Mouse (Mus musculus) stomach, embryonic 15.5 days (tissue): ENCODE measurements at regions not wholly inside any gene's neighbourhood (a gene's known extent, or its start where the extent isn't known, plus 50 kb on each side); places are given as distances from the start of the nearest gene placed in this dataset.

ENCODE experiments used
- ATAC-seq: fragments of 200-750 bp; cut with Nextera tagmentation; 2 replicates; pipeline ENCODE4 v1.8.0; 2017; ENCODE audit warnings: low read depth, moderate number of reproducible peaks, moderate TSS enrichment; ENCODE audit not compliant: insufficient read depth, low FRiP score
- H3K27ac ChIP-seq: fragments of 300-500 bp; sonication (generic); 2 replicates; pipeline ENCODE4 v1.5.1; 2015; ENCODE audit warnings: mild to moderate bottlenecking, inconsistent platforms
- H3K27me3 ChIP-seq: fragments of 300-500 bp; sonication (generic); replicated peaks from 2 replicates; pipeline ENCODE4 v1.6.1; 2015; ENCODE audit warnings: inconsistent platforms
- H3K36me3 ChIP-seq: fragments of 300-500 bp; sonication (generic); 2 replicates; pipeline ENCODE4 v1.6.1; 2015; ENCODE audit warnings: inconsistent platforms
- H3K4me1 ChIP-seq: fragments of 300-500 bp; sonication (generic); 2 replicates; pipeline ENCODE4 v1.6.1; 2015; ENCODE audit warnings: inconsistent platforms
- H3K4me2 ChIP-seq: fragments of 300-500 bp; sonication (generic); 2 replicates; pipeline ENCODE4 v1.6.1; 2015; ENCODE audit warnings: mild to moderate bottlenecking, inconsistent platforms
- H3K4me3 ChIP-seq: fragments of 300-500 bp; sonication (generic); replicated peaks from 2 replicates; pipeline ENCODE4 v1.5.1; 2015; ENCODE audit warnings: inconsistent platforms
- H3K9ac ChIP-seq: fragments of 300-500 bp; sonication (generic); 2 replicates; pipeline ENCODE4 v1.6.1; 2015; ENCODE audit warnings: inconsistent platforms
- H3K9me3 ChIP-seq: fragments of 300-500 bp; sonication (generic); 2 replicates; pipeline ENCODE4 v1.6.1; 2016; ENCODE audit warnings: inconsistent platforms
- WGBS: fragments of 180-500 bp; shearing (Covaris S2); methylation state at CpG from one replicate; pipeline ENCODE4 v1.1.7; 2015; 5-methylcytosine and 5-hydroxymethylcytosine counted together

DNA sequence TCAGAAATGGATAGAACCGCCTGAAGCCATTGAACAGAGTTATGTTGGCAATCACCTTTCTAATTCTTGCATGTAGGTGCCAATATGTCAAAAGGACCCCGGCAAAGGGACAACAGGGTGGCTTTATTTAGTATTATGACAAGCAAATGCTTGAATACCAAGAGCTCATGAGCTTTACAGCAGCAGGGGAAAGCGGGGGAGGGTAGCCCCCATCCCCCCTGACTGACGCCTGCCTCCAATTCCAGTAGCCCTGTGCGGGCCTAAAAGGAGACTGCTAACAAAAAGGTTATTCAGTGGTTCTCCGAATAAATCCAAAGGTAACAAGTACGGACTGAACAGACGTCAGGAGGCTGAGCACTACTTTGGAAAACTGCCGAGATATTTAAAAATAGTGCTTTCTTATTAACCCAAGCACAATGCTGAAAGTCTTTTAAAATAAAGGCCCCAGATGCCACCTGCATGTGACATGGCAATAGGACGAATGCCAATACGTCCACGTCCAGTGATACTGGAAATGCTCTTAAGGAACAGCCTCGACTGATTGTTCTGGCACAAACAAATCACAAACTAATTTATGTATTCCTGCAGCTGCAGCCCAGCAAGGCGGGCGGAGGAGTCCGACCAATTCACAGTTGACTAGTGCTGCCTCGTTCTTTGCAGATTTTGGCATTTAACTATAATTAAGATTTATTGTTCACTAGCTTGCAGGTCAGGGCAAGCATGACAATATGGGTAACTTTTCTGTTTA, 771.7 kb upstream of the Car8 start:
- Histone ChIP-seq H3K9me3 (no peaks in the 10 kb centered on the region), H3K4me3 (no peak overlapping the region), H3K4me1 (peaks cover 10% of the 10 kb centered on the region), H3K4me2 (no peak overlapping the region), H3K27ac (no peak overlapping the region), H3K9ac (no peak overlapping the region), H3K36me3 (no peaks in the 10 kb centered on the region), H3K27me3 (no peaks in the 10 kb centered on the region)
- WGBS = 49% methylated on average over 17 of the region's 17 CpGs
- no peak for ATAC-seq

DNA sequence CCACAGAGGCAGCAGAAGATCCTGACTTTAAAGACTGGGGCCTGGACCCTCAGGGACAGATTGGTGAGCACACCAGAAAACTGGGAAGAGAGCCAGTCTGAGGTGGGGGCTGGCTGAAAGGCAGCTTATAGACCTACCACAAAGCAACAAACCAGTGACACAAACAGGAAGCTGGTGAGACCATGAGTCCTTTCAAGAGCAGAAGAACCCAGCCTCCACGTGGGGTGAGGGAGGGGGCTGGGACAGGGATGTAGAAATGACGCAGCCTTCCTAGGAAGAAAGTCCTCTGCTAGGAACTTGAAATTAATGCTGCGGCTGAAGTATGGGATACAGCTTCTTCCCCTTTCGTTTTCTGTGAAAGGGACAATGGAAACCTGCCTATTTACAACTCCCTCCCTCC, 770.8 kb upstream of the Car8 start:
- WGBS = 47% methylated on average over 4 of the region's 4 CpGs
- Histone ChIP-seq H3K4me2 (no peak overlapping the region), H3K36me3 (no peaks in the 10 kb centered on the region), H3K27me3 (no peaks in the 10 kb centered on the region), H3K27ac (no peak overlapping the region), H3K9ac (no peak overlapping the region), H3K4me3 (no peak overlapping the region), H3K4me1 (peaks cover 6% of the 10 kb centered on the region), H3K9me3 (no peaks in the 10 kb centered on the region)
- ATAC-seq = no peak

DNA sequence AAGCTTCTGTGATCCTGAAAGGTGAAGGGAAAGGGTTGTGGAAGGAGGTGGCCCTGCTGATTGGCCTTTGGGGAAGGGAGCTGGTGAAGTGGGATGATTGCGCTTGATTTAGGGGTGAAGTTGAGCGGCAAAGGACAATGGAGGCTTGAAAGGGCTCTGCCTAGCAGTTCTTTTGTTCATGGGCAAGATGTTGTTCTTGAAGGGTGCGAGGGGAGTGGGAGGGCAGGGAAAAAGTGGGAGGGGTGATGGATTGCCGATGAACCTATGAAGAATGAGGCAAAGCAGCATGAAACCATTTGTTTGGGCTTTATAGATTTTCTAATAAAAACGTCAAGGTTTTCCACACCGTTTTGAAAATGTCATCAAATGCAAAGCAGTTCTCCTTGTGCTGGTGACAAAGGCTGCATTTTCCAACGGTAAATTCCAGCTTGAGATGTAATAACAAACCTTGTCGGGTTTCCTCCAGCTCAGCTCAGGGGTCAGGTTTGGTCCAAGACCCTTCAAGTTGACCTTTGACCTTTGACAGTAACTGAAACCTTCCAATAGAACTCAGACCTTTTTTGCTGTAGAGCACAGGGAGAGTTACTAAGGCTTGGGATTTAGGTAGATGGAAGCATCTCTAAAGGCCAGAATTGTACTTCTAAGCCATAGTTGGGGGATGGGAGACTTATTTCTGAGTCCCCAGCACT, 767.2 kb upstream of the Car8 start:
- H3K4me1 ChIP-seq = peaks cover 4% of the 10 kb centered on the region
- 42% methylated on average over 8 of the region's 8 CpGs for WGBS
- H3K9me3 ChIP-seq = no peaks in the 10 kb centered on the region
- ATAC-seq = no peak
- H3K27me3 ChIP-seq = no peaks in the 10 kb centered on the region
- H3K4me3 ChIP-seq = no peak overlapping the region
- no peak overlapping the region for H3K4me2 ChIP-seq
- no peaks in the 10 kb centered on the region for H3K36me3 ChIP-seq
- no peak overlapping the region for H3K9ac ChIP-seq
- H3K27ac ChIP-seq = no peak overlapping the region

DNA sequence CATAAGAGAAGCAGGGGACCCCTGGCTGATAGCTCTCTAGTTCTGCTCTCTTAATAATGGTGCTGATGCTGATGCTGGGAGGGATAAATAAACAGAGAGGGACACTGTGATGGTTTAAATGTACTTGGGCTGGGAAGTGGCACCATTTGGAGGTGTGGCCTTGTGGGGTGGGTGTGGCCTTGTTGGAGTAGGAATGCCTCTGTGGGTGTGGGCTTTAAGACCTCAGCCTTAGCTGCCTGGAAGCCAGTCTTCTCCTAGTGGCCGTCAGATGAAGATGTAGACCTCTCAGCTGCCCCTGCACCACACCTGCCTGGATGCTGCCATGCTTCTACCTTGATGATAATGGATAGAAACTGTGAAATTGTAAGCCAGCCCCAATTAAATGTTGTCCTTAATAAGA, 765.0 kb upstream of the Car8 start:
- WGBS = 62% methylated on average over 1 of the region's 1 CpGs
- H3K9ac ChIP-seq = no peak overlapping the region

DNA sequence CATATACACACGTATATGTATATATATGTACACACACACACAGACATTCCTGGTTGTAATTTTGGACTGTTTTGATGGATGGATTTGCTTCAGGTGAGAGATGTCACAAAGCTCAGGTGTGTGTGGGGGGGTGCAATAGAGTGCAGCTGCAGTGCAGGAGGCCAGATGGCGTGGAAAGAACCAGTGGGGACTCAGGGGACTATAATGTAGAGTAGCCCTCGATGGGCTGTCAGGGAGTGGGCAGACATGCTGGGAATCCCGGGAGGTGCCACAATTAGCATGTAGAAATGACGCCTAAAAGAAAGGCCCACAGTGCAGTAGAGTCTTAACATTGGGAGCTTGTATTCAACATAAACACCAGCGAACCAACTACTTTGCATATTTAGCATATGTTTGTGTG, 763.5 kb upstream of the Car8 start:
- Histone ChIP-seq H3K27me3 (no peaks in the 10 kb centered on the region), H3K4me2 (no peak overlapping the region), H3K4me3 (no peak overlapping the region), H3K9me3 (no peaks in the 10 kb centered on the region), H3K36me3 (no peaks in the 10 kb centered on the region), H3K4me1 (no peaks in the 10 kb centered on the region), H3K27ac (no peak overlapping the region), H3K9ac (no peak overlapping the region)
- no peak for ATAC-seq
- 85% methylated on average over 6 of the region's 6 CpGs for WGBS

More for the DNA sequence above, 765.0 kb upstream of the Car8 start:
- ATAC-seq = no peak
- Histone ChIP-seq H3K9me3 (no peaks in the 10 kb centered on the region), H3K4me2 (no peak overlapping the region), H3K4me3 (no peak overlapping the region), H3K36me3 (no peaks in the 10 kb centered on the region), H3K4me1 (no peaks in the 10 kb centered on the region), H3K27me3 (no peaks in the 10 kb centered on the region), H3K27ac (no peak overlapping the region)

DNA sequence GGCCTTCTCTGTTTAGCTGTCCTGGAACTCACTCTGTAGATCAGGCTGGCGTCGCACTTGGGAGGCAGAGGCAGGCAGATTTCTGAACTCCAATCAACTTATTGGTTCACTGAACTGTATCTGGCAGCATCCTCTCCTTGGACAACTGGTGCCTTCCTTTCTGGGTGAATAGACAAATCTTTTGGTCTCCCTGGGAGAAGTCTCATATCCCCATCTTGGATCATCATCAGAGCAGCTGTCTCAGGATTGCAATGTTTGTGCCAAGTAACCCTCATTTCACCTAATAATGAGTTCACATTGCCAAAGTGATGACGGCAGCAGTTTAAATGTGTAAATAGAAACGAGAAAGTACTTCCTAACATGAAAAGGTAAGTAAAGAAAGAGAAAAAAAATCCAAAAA, 759.8 kb upstream of the Car8 start:
- Histone ChIP-seq H3K27ac (no peak overlapping the region), H3K36me3 (no peaks in the 10 kb centered on the region), H3K4me3 (no peak overlapping the region), H3K27me3 (no peaks in the 10 kb centered on the region), H3K9ac (no peak overlapping the region), H3K4me2 (no peak overlapping the region), H3K9me3 (no peaks in the 10 kb centered on the region), H3K4me1 (no peaks in the 10 kb centered on the region)
- 82% methylated on average over 4 of the region's 4 CpGs for WGBS
- no peak for ATAC-seq

DNA sequence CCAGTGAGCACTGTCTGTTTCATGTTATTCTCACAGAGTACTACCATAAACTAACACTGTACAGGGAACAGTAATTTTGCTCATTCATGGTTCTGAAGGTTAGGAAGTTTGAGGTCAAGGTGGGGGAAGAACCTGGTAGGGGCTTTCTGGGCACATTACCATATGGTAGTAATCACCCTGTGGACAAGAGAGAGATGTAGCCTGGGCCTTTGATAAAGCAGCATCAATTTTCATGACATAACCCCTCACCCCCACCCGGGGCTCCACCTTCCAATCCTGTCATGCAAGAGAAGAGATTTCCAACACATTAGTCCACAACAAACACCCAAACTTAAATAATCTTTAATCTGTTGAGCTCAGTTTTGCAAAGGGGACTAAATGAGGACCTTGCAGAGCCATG, 753.3 kb upstream of the Car8 start:
- 74% methylated on average over 1 of the region's 1 CpGs for WGBS
- Histone ChIP-seq H3K4me2 (no peak overlapping the region), H3K36me3 (no peaks in the 10 kb centered on the region), H3K4me1 (no peaks in the 10 kb centered on the region), H3K9ac (no peak overlapping the region), H3K4me3 (no peak overlapping the region), H3K27me3 (no peaks in the 10 kb centered on the region), H3K9me3 (no peaks in the 10 kb centered on the region), H3K27ac (no peak overlapping the region)
- no peak for ATAC-seq

DNA sequence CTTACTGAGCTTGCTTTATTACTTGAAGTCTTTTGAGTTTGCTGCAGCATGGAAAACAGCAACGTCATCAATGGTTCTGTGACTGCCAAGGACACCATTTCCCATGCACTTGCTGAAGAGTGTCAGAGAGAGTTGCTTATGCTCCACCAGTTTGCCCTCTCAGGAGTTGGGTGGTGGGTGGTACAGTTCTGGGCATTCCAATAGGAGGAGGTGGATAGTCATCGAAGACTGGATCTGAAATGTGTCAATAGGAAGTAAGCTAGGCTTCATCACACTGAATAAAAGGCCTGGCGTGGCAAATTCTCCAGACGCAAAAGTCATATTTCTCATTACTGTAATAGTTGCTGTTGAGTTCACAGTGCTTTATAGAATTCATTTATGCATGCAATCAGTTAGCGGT, 751.7 kb upstream of the Car8 start:
- Histone ChIP-seq H3K9me3 (no peaks in the 10 kb centered on the region), H3K4me2 (no peak overlapping the region), H3K4me1 (0 out of 2 replicates have a peak, but pooled peaks cover 5% of the 10 kb centered on the region), H3K4me3 (no peak overlapping the region), H3K9ac (no peak overlapping the region), H3K36me3 (no peaks in the 10 kb centered on the region), H3K27ac (no peak overlapping the region), H3K27me3 (no peaks in the 10 kb centered on the region)
- 88% methylated on average over 5 of the region's 5 CpGs for WGBS
- no peak for ATAC-seq

DNA sequence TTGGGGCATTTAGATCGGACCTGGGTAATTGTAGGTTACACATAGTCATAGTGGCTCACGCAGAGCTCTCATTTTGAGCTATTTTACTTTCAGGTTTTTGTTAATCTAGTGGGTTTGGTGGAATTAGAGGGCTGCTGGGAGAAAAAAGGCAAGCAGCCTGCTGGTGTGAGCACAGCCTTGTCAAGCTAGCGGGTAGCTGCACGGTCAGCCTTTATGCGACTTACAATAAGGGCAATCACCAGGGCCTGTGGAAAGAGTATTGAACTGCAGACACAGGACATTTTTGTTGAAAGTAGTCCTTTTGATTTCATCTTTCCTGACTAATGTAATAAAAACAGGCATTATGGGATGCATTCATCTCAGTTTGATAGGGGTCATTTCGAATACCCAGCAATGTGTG, 750.8 kb upstream of the Car8 start:
- no peaks in the 10 kb centered on the region for H3K27me3 ChIP-seq
- H3K27ac ChIP-seq = no peak overlapping the region
- H3K9me3 ChIP-seq = no peaks in the 10 kb centered on the region
- H3K36me3 ChIP-seq = no peaks in the 10 kb centered on the region
- no peak for ATAC-seq
- H3K4me1 ChIP-seq = 0 out of 2 replicates have a peak, but pooled peaks cover 5% of the 10 kb centered on the region
- WGBS = 85% methylated on average over 6 of the region's 6 CpGs
- H3K9ac ChIP-seq = no peak overlapping the region
- H3K4me2 ChIP-seq = no peak overlapping the region
- H3K4me3 ChIP-seq = no peak overlapping the region

DNA sequence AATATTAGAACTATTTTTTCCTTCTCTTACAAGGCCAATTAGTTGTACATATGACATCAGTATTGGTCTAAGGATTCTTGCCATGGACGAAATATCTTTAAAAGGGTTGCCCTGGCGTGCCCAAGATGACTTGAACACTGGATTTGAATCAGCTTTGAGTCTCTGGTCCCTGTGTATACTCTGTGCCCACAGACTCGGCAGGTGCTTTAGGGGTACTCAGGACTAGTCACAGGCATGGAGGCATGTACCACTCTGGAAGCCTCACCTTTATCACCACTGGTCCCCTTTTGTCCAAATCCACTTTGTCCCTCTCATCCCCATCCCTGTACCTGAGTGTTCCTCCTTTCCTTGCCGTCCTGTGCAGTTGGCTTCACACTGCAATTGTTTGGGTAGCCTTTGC, 750.3 kb upstream of the Car8 start:
- ATAC-seq = no peak
- Histone ChIP-seq H3K27ac (no peak overlapping the region), H3K9me3 (no peaks in the 10 kb centered on the region), H3K4me1 (0 out of 2 replicates have a peak, but pooled peaks cover 5% of the 10 kb centered on the region), H3K4me3 (no peak overlapping the region), H3K27me3 (no peaks in the 10 kb centered on the region), H3K9ac (no peak overlapping the region), H3K4me2 (no peak overlapping the region), H3K36me3 (no peaks in the 10 kb centered on the region)
- 91% methylated on average over 4 of the region's 4 CpGs for WGBS

DNA sequence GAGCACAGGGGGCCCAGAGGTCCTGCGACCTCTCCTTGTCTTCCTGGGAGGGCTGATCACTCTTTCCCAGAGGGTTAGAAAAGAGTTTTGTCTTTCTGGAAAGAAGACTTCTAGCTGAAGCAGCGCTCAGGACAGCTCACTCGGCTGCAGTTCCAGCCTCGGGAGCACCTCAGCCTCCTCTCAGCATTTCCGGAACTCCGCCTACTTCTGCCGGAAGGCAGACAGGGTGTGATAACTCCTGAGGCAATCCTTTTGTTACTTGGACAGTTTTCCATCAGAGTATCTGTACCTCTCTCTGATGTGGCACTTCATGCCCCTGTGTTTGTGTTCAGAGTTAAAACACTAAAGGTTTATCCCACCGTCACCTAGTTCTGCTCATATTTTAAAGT, 749.5 kb upstream of the Car8 start:
- Histone ChIP-seq H3K36me3 (no peaks in the 10 kb centered on the region), H3K9me3 (no peaks in the 10 kb centered on the region), H3K9ac (no peak overlapping the region), H3K4me2 (no peak overlapping the region), H3K4me1 (0 out of 2 replicates have a peak, but pooled peaks cover 5% of the 10 kb centered on the region), H3K27ac (no peak overlapping the region), H3K27me3 (no peaks in the 10 kb centered on the region), H3K4me3 (no peak overlapping the region)
- no peak for ATAC-seq
- 44% methylated on average over 8 of the region's 8 CpGs for WGBS

DNA sequence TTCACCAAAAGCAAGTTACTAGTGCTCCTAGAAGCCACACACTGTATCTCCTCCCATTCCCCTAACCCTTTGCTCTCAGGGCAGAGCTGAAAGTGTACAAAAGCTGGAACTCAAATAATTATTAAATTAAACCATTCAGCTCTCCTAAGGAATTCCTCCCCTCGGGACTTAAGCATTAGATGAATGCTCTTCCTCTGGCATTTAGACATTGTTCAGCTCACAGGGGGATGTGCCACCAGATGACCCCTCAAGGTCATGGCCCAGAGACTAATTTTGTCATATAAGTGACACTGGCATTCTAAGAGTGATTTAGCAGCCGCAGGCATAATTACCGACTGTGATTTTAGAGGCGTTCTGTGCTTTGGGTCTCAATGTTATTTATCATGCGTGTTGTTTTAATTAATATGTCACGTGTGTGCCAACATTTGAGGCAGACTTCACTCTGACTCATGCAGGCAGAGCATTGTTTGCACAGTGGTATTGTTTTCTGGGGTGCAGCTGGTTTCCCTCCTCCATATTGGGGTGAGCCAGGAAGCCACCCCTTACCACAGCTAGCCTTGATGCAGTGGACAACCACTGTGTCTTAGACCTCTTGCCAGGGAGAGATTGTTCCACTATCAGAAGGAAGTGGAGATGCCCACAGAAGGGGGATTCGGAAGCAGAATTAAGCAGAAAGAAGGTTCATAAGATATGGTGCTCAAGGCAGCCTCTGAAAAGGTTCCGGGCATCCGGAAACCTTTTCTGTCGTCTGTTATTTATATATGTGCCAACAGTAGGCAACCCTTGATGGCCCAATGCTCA, 748.9 kb upstream of the Car8 start:
- no peak overlapping the region for H3K4me3 ChIP-seq
- H3K27me3 ChIP-seq = no peaks in the 10 kb centered on the region
- no peak overlapping the region for H3K9ac ChIP-seq
- 0 out of 2 replicates have a peak, but pooled peaks cover 5% of the 10 kb centered on the region for H3K4me1 ChIP-seq
- no peak for ATAC-seq
- no peaks in the 10 kb centered on the region for H3K9me3 ChIP-seq
- WGBS = 54% methylated on average over 10 of the region's 10 CpGs
- H3K36me3 ChIP-seq = no peaks in the 10 kb centered on the region
- H3K4me2 ChIP-seq = no peak overlapping the region
- no peak overlapping the region for H3K27ac ChIP-seq
